In the genomic region with DNA sequence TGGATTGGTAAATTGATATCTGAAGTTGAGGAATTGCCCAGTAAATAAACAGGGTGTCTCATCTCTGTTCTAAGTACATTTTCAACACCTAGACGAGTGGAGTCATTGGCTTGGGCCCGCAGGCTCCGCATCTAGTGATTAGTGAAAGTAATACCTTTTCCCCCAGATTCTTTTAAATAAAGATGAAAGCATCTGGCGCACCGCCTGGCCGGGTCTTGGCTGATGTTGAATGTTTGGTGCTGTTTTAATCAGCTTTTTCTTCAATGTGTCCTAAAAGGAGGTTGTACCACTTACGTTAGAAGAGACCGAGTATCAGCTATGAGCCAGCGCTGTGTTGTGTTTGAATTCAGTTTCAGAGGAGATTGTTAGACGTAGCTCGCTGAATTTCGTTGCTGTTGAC, we compare ENCODE assay signal across 24 mouse cellular contexts.
"Had no signal": no experiment of that assay in that cellular context is flagged by ENCODE, and none has a peak within 500 bp of the region (broad histone marks: within the 10 kb centered on the region; RNA-seq: fewer than 3 reads in every experiment).

No protein-coding gene starts in this region.

- H3K4me1 ChIP-seq: intestine, embryonic 15.5 days; limb, embryonic 12.5 days; midbrain, embryonic 12.5 days; stomach, embryonic 15.5 days had no signal

- H3K4me2 ChIP-seq: hindbrain, embryonic 15.5 days; intestine, embryonic 15.5 days; limb, embryonic 12.5 days; limb, embryonic 15.5 days; liver, embryonic 11.5 days; lung, embryonic 14.5 days; midbrain, embryonic 12.5 days; neural tube, embryonic 13.5 days; stomach, embryonic 15.5 days had no signal

- H3K9me3 ChIP-seq: hindbrain, embryonic 15.5 days; intestine, embryonic 15.5 days; limb, embryonic 12.5 days; limb, embryonic 15.5 days; midbrain, embryonic 12.5 days; neural tube, embryonic 13.5 days; stomach, embryonic 15.5 days had no signal

- H3K27me3 ChIP-seq: hindbrain, embryonic 15.5 days; intestine, embryonic 15.5 days; limb, embryonic 12.5 days; limb, embryonic 15.5 days; midbrain, embryonic 12.5 days; neural tube, embryonic 13.5 days; stomach, embryonic 15.5 days had no signal

- H3K4me3 ChIP-seq: hindbrain, embryonic 15.5 days; intestine, embryonic 15.5 days; limb, embryonic 12.5 days; limb, embryonic 15.5 days; midbrain, embryonic 12.5 days; myocyte; neural tube, embryonic 13.5 days; stomach, embryonic 15.5 days had no signal

- H3K27ac ChIP-seq: intestine, embryonic 15.5 days; limb, embryonic 12.5 days; limb, embryonic 15.5 days; liver, embryonic 14.5 days; midbrain, embryonic 12.5 days; stomach, embryonic 15.5 days had no signal

- ATAC-seq: intestine, embryonic 15.5 days; liver, postnatal 0 days; lung, postnatal 0 days; midbrain, embryonic 16.5 days had no signal

- DNase-seq: kidney, adult 18-20 months; kidney, adult 9 months; kidney, postnatal 14 days; kidney, postnatal 4 days; left cerebral cortex, postnatal 4 days; liver, postnatal 0 days; lung, embryonic 14.5 days; retina, postnatal 1 day; spleen, adult 18-20 months; thymus, adult 2 months; thymus, postnatal 14 days; thymus, postnatal 4 days had no signal

- H3K36me3 ChIP-seq: hindbrain, embryonic 15.5 days; intestine, embryonic 15.5 days; limb, embryonic 12.5 days; limb, embryonic 15.5 days; midbrain, embryonic 12.5 days; neural tube, embryonic 13.5 days; stomach, embryonic 15.5 days had no signal

- H3K9ac ChIP-seq: hindbrain, embryonic 15.5 days; intestine, embryonic 15.5 days; limb, embryonic 12.5 days; limb, embryonic 15.5 days; liver, embryonic 14.5 days; liver, postnatal 0 days; lung, embryonic 14.5 days; midbrain, embryonic 12.5 days; neural tube, embryonic 13.5 days; stomach, embryonic 15.5 days had no signal
